Mouse (Mus musculus) thymus, adult 2 months (tissue): ENCODE results near the gene 1190007I07Rik. TPM values are rescaled to one million over a fixed set of nuclear protein-coding genes. Genes with fewer than 3 reads are reported as not detected.

Source experiments
- DNase-seq: peaks from one replicate; pipeline ENCODE4 v3.0.0; 2021
- H3K27ac ChIP-seq: fragments of 200-500 bp; 2 replicates; pipeline ENCODE4 v1.5.1; 2012; ENCODE audit warnings: low read length, control low read depth; ENCODE audit not compliant: control insufficient read depth, insufficient read depth
- H3K27me3 ChIP-seq: fragments of 200-500 bp; 2 replicates; pipeline ENCODE4 v1.6.1; 2012; ENCODE audit warnings: mild to moderate bottlenecking, low read length, moderate library complexity, mixed read lengths; ENCODE audit not compliant: control insufficient read depth, insufficient read depth
- H3K36me3 ChIP-seq: fragments of 200-500 bp; 2 replicates; pipeline ENCODE4 v1.6.1; 2012; ENCODE audit warnings: mild to moderate bottlenecking, low read length, moderate library complexity; ENCODE audit not compliant: control insufficient read depth, insufficient read depth
- H3K4me1 ChIP-seq: fragments of 200-500 bp; replicated peaks from 2 replicates; pipeline ENCODE4 v1.6.1; 2012; ENCODE audit warnings: low read length; ENCODE audit not compliant: control insufficient read depth, insufficient read depth
- H3K4me3 ChIP-seq: fragments of 200-500 bp; 2 replicates; pipeline ENCODE4 v1.5.1; 2012; ENCODE audit warnings: mild to moderate bottlenecking, low read length, control low read depth, moderate library complexity; ENCODE audit not compliant: control insufficient read depth, insufficient read depth
- CTCF ChIP-seq: fragments of 200-500 bp; IDR thresholded peaks from 2 replicates; pipeline ENCODE4 v1.5.1; 2012; ENCODE audit warnings: mild to moderate bottlenecking, control low read depth, low read length, moderate library complexity, borderline replicate concordance; ENCODE audit not compliant: control insufficient read depth, poor library complexity, insufficient read depth; ENCODE audit errors: extremely low read depth
- POLR2A ChIP-seq: fragments of 200-500 bp; IDR thresholded peaks from 2 replicates; pipeline ENCODE4 v1.6.1; 2012; ENCODE audit warnings: mild to moderate bottlenecking, low read length, control low read depth, moderate library complexity; ENCODE audit not compliant: control insufficient read depth, poor library complexity, insufficient read depth; ENCODE audit errors: extremely low read depth
- WGBS: fragments of 180-500 bp; shearing (Covaris S2); methylation state at CpG from one replicate; pipeline ENCODE4 v1.1.7; 2018; 5-methylcytosine and 5-hydroxymethylcytosine counted together
- polyA plus RNA-seq: library from polyadenylated mRNA; depleted of rRNA; stranded (reverse); fragments of >200 nt; gene quantifications from 2 replicates; pipeline ENCODE4 v1.2.3, GENCODE M21; 2012

1190007I07Rik gene
- polyA plus RNA-seq, 1 experiment = 56.9 TPM

GRCm38 (mm10) chr10:82646083-82646482 is 23.1 kb upstream of the 1190007I07Rik start:
- no peak for TF ChIP-seq CTCF
- no peak for TF ChIP-seq POLR2A
- Histone ChIP-seq H3K27ac (no peak overlapping the region), H3K4me3 (no peak overlapping the region), H3K27me3 (no peaks in the 10 kb centered on the region), H3K4me1 (no peaks in the 10 kb centered on the region), H3K36me3 (peaks cover 76% of the 10 kb centered on the region)
- WGBS = 97% methylated on average over 8 of the region's 8 CpGs
- no peak for DNase-seq

- H3K36me3 ChIP-seq = peaks cover 80% of the 10 kb centered on the region
- no peak for DNase-seq
- H3K4me3 ChIP-seq = no peak overlapping the region
- TF ChIP-seq CTCF = no peak
- no peak for TF ChIP-seq POLR2A
- no peak overlapping the region for H3K27ac ChIP-seq
- H3K4me1 ChIP-seq = no peaks in the 10 kb centered on the region
- 97% methylated on average over 9 of the region's 9 CpGs for WGBS
- H3K27me3 ChIP-seq = no peaks in the 10 kb centered on the region
Measured at GRCm38 (mm10) chr10:82641481-82641880, 18.5 kb upstream of the 1190007I07Rik start.

- peaks cover 60% of the 10 kb centered on the region for H3K36me3 ChIP-seq
- no peak for DNase-seq
- no peaks in the 10 kb centered on the region for H3K4me1 ChIP-seq
- TF ChIP-seq POLR2A = no peak
- no peak for TF ChIP-seq CTCF
- H3K27me3 ChIP-seq = no peaks in the 10 kb centered on the region
- 97% methylated on average over 8 of the region's 8 CpGs for whole genome bisulfite sequencing
- H3K4me3 ChIP-seq = no peak overlapping the region
- no peak overlapping the region for H3K27ac ChIP-seq
Measured at GRCm38 (mm10) chr10:82639032-82639698, 16.1 kb upstream of the 1190007I07Rik start.

- TF ChIP-seq POLR2A (no peak), CTCF (no peak)
- H3K27me3 ChIP-seq = no peaks in the 10 kb centered on the region
- no peak overlapping the region for H3K27ac ChIP-seq
- DNase-seq = no peak
- H3K4me3 ChIP-seq = no peak overlapping the region
- 97% methylated on average over 3 of the region's 3 CpGs for whole genome bisulfite sequencing
- H3K4me1 ChIP-seq = 0 out of 2 replicates have a peak, but pooled peaks cover 4% of the 10 kb centered on the region
- peaks cover 33% of the 10 kb centered on the region for H3K36me3 ChIP-seq
Measured at GRCm38 (mm10) chr10:82636321-82636720, 13.3 kb upstream of the 1190007I07Rik start.

GRCm38 (mm10) chr10:82634348-82634747 is 11.3 kb upstream of the 1190007I07Rik start:
- no peak overlapping the region for H3K27ac ChIP-seq
- peaks cover 12% of the 10 kb centered on the region for H3K4me1 ChIP-seq
- TF ChIP-seq POLR2A = no peak
- TF ChIP-seq CTCF = no peak
- peaks cover 13% of the 10 kb centered on the region for H3K36me3 ChIP-seq
- H3K4me3 ChIP-seq = no peak overlapping the region
- no peak for DNase-seq
- 98% methylated on average over 7 of the region's 7 CpGs for WGBS
- H3K27me3 ChIP-seq = no peaks in the 10 kb centered on the region

GRCm38 (mm10) chr10:82632496-82633280 is 9.7 kb upstream of the 1190007I07Rik start:
- 95% methylated on average over 12 of the region's 12 CpGs for WGBS
- Histone ChIP-seq H3K4me1 (peaks cover 17% of the 10 kb centered on the region), H3K36me3 (0 out of 2 replicates have a peak, but pooled peaks cover 4% of the 10 kb centered on the region), H3K27me3 (no peaks in the 10 kb centered on the region), H3K4me3 (no peak overlapping the region), H3K27ac (no peak overlapping the region)
- no peak for DNase-seq
- no peak for TF ChIP-seq POLR2A
- TF ChIP-seq CTCF = no peak
